Mouse (Mus musculus) gastrocnemius, postnatal 36 days (tissue): Measurements from ENCODE around the gene Gm5741. TPM values are rescaled to one million over a fixed set of nuclear protein-coding genes. Genes with fewer than 3 reads are reported as not detected.

Experiments
- DNase-seq, 2 experiments: peaks; one replicate each; pipeline ENCODE4 v3.0.0; 2022
- intact Hi-C: fragments of 180-260 bp; cut with DNase I; formaldehyde crosslinking; loops from one replicate; pipeline ENCODE4 v1.15.1; 2025
- microRNA-seq, 2 experiments: library from miRNA; unstranded; fragments of <30 nt; microRNA quantifications; one replicate each; pipeline ENCODE4 v1.2.0; 2021
- total RNA-seq, 2 experiments: library from RNA; stranded (reverse); gene quantifications; 2 replicates each; pipeline ENCODE4 v1.2.3; 2021

Gm5741 gene
- total RNA-seq, 2 experiments from 2014 or later: not detected

DNA sequence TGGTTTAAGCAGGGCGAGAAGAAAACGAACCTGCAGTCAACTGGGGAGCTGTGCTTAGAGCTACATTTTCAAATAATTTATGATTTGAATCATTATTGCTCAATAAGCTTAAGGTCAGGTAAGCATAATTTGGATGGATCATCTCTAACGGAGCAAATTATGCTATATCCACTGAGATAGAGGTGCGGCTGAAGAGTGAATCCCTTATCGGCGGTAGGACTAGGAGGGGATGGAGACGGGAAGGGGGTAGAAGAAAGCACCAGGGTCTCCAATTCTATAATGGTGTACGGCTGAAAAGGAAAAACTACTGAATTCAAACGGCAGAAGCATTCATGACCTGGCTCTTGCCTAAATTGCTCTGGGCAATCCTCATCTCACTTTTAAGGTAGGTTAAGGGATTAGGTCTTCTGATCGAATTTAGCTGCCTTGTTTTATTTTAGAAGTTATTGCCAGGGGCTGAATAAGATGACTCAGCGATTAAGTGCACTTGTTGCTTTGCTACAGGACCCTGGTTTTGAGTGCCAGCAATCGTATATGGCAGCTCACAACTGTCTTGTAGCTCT is 32.5 kb downstream of the Gm5741 start:
- intact Hi-C loops: no loop called here
- no peak for DNase-seq

GRCm38 (mm10) chr8:85034764-85035163 is 33.0 kb downstream of the Gm5741 start:
- peak in 1 of 2 experiments; percentile 63 for DNase-seq
- intact Hi-C loops: no loop called here

GRCm38 (mm10) chr8:85033867-85034266 is 33.9 kb downstream of the Gm5741 start:
- intact Hi-C loops: no loop called here

DNA sequence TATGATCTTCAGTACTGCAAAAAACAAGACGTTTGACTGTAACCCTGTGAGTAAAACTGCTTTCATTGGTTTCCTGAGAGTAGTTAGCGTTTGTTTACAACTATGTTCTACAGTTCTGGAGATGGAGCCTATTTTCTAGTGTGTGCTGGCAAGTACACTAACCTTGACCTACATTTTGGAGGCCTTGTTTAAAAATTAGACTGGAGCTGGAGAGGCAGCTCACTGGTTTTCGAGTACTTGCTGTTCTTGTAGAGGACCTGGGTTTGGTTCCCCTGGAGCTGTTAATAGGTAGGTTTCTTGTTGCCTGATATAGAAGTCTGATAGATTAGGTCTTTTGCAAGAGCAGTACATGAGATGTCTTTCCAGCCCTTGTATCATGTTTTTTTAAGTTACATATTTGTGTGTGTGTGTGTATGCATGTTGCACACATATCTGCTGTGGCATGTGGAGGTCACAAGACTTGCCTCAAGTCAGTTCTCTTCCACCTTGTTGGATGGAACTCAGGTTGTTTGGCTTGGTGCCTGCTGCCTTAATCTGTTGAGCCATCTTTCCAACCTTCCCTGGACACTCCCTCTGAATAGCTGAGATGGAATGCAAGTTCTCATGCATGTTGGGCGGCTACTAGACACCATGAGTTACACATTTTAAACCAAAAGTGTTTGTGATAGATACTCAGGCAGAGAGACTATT is 35.0 kb downstream of the Gm5741 start:
- intact Hi-C loops: no loop called here

More at GRCm38 (mm10) chr8:85033867-85034266, 33.9 kb downstream of the Gm5741 start:
- no peak for DNase-seq

DNA sequence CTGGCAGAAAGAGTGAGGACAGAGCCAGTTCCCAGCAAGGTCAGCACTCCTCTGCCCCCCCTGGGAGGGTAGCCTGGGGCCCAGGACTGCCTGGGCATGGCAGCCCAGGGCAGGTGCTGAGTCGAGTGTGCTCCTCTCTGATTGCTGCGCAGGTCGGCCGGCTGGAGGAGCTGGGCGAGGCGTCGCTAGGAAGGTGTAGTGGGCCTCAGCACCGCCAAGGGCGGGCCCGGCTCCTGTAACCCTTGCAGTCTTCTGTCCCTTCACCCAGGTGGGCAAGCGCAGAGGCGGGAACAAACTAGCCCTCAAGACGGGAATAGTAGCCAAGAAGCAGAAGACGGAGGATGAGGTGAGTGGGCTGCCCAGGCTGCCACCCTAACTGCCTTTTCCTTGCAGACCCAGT is 38.5 kb downstream of the Gm5741 start:
- intact Hi-C loops: no loop called here

More for the DNA sequence above, 35.0 kb downstream of the Gm5741 start:
- no peak for DNase-seq

GRCm38 (mm10) chr8:85027922-85028321 is 39.9 kb downstream of the Gm5741 start:
- DNase-seq: no peak

More for the DNA sequence above, 38.5 kb downstream of the Gm5741 start:
- no peak for DNase-seq

GRCm38 (mm10) chr8:85027516-85027855 is 40.3 kb downstream of the Gm5741 start:
- intact Hi-C loops: no loop called here
- no peak for DNase-seq

More at GRCm38 (mm10) chr8:85027922-85028321, 39.9 kb downstream of the Gm5741 start:
- intact Hi-C loops: no loop called here

DNA sequence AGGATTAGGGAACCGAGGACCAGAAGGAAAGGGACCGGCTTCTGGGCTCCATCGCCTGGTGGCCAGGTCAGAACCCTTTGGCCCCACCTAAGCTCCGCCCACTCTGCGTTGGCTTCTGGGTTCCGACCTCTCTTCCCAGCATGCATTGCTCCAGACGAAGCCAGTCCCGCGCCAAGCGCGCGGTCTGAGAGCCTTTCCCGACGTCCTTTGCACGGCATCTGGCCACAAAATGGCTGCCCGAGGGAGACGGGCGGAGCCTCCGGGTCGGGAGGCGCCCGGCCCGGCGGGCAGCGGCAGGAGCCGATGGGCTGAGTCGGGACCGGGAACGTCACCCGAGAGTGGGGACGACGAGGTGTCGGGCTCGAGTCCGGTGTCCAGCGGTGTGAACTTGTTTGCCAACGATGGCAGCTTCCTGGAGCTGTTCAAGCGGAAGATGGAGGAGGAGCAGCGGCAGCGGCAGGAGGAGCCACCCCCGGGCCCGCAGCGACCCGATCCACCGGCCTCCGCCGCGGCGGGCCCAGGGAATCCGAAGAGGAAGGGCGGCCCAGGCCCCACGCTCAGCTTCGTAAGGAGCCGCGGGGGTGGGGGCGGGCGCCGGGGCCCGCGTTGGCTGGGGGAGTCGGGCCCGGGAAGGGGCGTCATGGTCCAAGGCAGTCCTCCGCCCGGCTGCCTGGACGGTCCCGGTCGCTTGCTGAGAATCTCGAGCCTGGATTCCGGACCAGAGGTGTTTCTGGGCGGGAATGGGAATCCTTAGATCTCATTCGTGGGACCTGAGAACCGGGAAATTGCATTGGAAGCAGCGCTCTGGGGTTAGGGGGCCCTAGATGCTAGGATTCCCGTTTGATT is 40.9 kb downstream of the Gm5741 start, which contains the start of gene Trir:
Gene Trir (plus strand): TSS at position 154 of the 846 bp plus-strand sequence.
- intact Hi-C loops: no loop called here
- DNase-seq: peak; percentile 95 to 97

DNA sequence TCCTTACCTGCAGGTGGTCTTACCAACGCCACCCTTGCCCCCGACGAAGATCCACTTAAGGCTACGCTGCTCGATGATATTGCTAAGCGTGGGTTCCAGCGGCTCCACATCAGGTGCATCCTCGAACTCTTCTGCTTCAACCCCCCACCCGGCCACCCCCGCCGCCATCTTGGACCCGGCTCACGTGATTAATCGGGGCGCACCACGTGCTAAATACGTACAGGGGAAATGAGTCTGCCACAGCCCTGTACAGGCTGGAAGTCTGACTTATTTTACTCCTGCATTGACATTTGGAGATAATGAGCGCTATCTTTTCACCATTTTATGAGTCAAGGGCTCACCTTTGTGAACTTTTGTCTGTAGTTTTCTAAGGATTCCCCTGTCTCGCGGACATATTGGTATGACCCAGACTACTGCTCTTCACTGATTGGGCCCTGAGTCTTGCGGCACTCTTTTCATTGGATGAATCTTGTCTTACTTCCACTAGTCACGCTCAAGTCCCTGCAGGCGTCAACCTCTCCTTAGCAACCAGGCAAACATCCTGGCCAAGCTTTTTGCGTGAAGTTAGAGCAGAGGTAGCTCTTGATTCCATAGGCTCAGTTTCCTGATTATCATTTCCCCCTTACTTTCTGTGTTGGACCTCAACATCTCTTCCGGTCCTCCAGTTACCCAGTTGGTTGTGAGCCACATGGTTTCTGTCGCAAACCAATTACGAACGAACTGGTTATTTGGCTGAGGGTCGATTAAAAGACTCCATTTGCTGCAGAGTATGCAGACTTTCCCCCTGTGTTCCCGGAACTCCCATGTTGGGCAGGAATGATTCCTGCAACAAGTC is 42.5 kb downstream of the Gm5741 start, which contains the start of gene Asna1:
Gene Asna1 (minus strand): TSS at position 184 of the 835 bp plus-strand sequence.
- DNase-seq: peak; percentile 72
- intact Hi-C loops: no loop called here

GRCm38 (mm10) chr8:85023846-85024245 is 43.9 kb downstream of the Gm5741 start:
- intact Hi-C loops: no loop called here

GRCm38 (mm10) chr8:85021514-85022055 is 46.2 kb downstream of the Gm5741 start:
- DNase-seq: no peak
- intact Hi-C loops: no loop called here

More at GRCm38 (mm10) chr8:85023846-85024245, 43.9 kb downstream of the Gm5741 start:
- DNase-seq: no peak

Small RNAs within 50 kb of the gene (microRNA-seq; reads per million reads assigned to microRNA genes)
- 0 reads per million in 2 experiments for gene Gm23388
- gene Mir7070: 0 reads per million in 2 experiments

Other genes with a start within 250 kb of the Gm5741 start
- 1 to 10 TPM; 8.3 to 9.9 TPM for gene Dand5, start 245.2 kb downstream of the Gm5741 start, total RNA-seq
- 10 to 100 TPM; 17.7 to 23.0 TPM for gene Gadd45gip1, start 236.5 kb downstream of the Gm5741 start, total RNA-seq
- 100 to 1,000 TPM; 136 to 151 TPM for gene Rad23a, start 227.3 kb downstream of the Gm5741 start, total RNA-seq
- gene Calr, start 221.0 kb downstream of the Gm5741 start, total RNA-seq: 100 to 1,000 TPM; 153 to 159 TPM
- 10 to 100 TPM; 22.1 to 26.2 TPM for gene Farsa, start 211.0 kb downstream of the Gm5741 start, total RNA-seq
- 1 to 10 TPM in 1 of 2 experiments, under 1 TPM in 1; 0.71 to 1.4 TPM for gene Syce2, start 195.9 kb downstream of the Gm5741 start, total RNA-seq
- gene Gcdh, start 174.1 kb downstream of the Gm5741 start, total RNA-seq: 10 to 100 TPM; 25.5 to 45.9 TPM
- not detected for gene Klf1, start 166.1 kb downstream of the Gm5741 start, total RNA-seq
- gene Dnase2a, start 159.4 kb downstream of the Gm5741 start, total RNA-seq: 1 to 10 TPM; 3.7 to 5.1 TPM
- gene Mast1, start 130.6 kb downstream of the Gm5741 start, total RNA-seq: not detected
- not detected for gene Rtbdn, start 121.0 kb downstream of the Gm5741 start, total RNA-seq
- not detected for gene Gm49661, start 98.5 kb downstream of the Gm5741 start, total RNA-seq
- 100 to 1,000 TPM; 180 to 196 TPM for gene Prdx2, start 98.4 kb downstream of the Gm5741 start, total RNA-seq
- gene Rnaseh2a, start 98.2 kb downstream of the Gm5741 start, total RNA-seq: 10 to 100 TPM; 23.3 to 23.8 TPM
- 10 to 100 TPM in 1 of 2 experiments, 1 to 10 TPM in 1; 4.3 to 12.8 TPM for gene Junb, start 89.3 kb downstream of the Gm5741 start, total RNA-seq
- gene Hook2, start 77.4 kb downstream of the Gm5741 start, total RNA-seq: 1 to 10 TPM; 1.4 to 1.5 TPM
- gene Best2, start 53.5 kb downstream of the Gm5741 start, total RNA-seq: not detected
- gene Asna1, start 42.7 kb downstream of the Gm5741 start, total RNA-seq: 10 to 100 TPM; 49.7 to 50.8 TPM
- gene Trir, start 41.2 kb downstream of the Gm5741 start, total RNA-seq: 10 to 100 TPM; 71.9 to 73.6 TPM
- gene Tnpo2, start 31.1 kb downstream of the Gm5741 start, total RNA-seq: 10 to 100 TPM; 29.3 to 29.7 TPM
- gene Fbxw9, start 7.9 kb downstream of the Gm5741 start, total RNA-seq: 1 to 10 TPM; 1.4 to 2.4 TPM
- 10 to 100 TPM; 18.2 to 23.6 TPM for gene Dhps, start 3.8 kb upstream of the Gm5741 start, total RNA-seq
- 10 to 100 TPM; 37.3 to 44.5 TPM for gene Wdr83os, start 12.8 kb upstream of the Gm5741 start, total RNA-seq
- 10 to 100 TPM; 13.5 to 15.6 TPM for gene Wdr83, start 13.3 kb upstream of the Gm5741 start, total RNA-seq
- gene Man2b1, start 15.3 kb upstream of the Gm5741 start, total RNA-seq: 1 to 10 TPM; 9.0 TPM
- gene Zfp791, start 55.1 kb upstream of the Gm5741 start, total RNA-seq: 1 to 10 TPM in 1 of 2 experiments, under 1 TPM in 1; 0.76 to 1.1 TPM
- gene Cks1brt, start 83.9 kb upstream of the Gm5741 start, total RNA-seq: not detected
- gene Olfr371, start 158.0 kb upstream of the Gm5741 start, total RNA-seq: not detected
- 1 to 10 TPM; 3.5 to 4.9 TPM for gene Orc6, start 231.7 kb upstream of the Gm5741 start, total RNA-seq
- gene Vps35, start 231.8 kb upstream of the Gm5741 start, total RNA-seq: 10 to 100 TPM; 45.3 to 52.1 TPM